Mouse (Mus musculus): ENCODE results near the gene Myocos. TPM values are rescaled to one million over a fixed set of nuclear protein-coding genes. Genes with fewer than 3 reads are reported as not detected.

The Myocos gene
- total RNA-seq, 2 experiments from 2014 or later, result not detected

DNA sequence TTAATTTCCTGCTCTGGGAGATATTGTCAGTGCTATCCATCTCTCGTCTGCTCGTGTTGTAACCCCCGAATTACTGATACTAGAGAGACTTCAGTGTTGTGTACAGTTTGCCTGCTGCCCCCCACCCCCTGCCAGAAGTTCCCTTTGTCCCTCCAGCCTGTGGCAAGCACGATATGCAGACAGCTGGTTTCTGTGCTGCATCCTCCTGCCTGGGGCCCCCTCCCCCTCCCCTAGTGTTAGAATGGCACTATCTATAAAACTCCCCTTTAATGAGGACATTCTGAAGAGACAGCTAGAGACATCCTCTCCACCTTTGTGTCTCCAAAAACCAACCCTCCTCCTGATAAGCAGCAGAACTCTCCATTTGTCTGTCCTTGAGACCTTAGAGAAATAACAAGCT, 34.1 kb downstream of the Myocos start:
- no peak for DNase-seq
- intact Hi-C loops (cut with DNase I), result no loop called here

DNA sequence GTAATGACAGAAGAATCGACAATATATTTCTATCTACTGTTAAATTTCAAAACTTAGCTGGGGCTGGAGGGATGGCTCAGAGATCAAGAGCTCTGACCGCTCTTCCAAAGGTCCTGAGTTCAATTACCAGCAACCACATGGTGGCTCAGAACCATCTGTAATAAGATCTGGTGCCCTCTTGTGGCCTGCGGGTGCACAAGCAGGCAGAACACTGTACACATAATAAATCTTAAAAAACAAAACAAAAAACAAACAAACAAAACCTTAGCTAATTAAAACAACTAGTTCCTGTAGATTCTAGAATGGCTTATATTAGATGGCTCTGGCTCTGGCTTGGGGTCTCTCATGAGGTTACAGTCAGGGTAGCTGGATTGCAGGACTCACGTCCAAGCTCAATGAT, 37.5 kb downstream of the Myocos start:
- intact Hi-C loops (cut with DNase I), result no loop called here

GRCm38 (mm10) chr1:162615511-162615910, 42.5 kb downstream of the Myocos start:
- intact Hi-C loops (cut with DNase I), result no loop called here
- DNase-seq, result no peak

More for the DNA sequence above, 37.5 kb downstream of the Myocos start:
- DNase-seq, result no peak

GRCm38 (mm10) chr1:162611191-162611590, 46.8 kb downstream of the Myocos start:
- no peak for DNase-seq
- intact Hi-C loops (cut with DNase I), result no loop called here

GRCm38 (mm10) chr1:162609633-162610250, 48.3 kb downstream of the Myocos start:
- no peak for DNase-seq
- intact Hi-C loops (cut with DNase I), result no loop called here

- DNase-seq, result no peak
- intact Hi-C loops (cut with DNase I), result no loop called here
Measured at GRCm38 (mm10) chr1:162608127-162608526, 49.9 kb downstream of the Myocos start.

DNA sequence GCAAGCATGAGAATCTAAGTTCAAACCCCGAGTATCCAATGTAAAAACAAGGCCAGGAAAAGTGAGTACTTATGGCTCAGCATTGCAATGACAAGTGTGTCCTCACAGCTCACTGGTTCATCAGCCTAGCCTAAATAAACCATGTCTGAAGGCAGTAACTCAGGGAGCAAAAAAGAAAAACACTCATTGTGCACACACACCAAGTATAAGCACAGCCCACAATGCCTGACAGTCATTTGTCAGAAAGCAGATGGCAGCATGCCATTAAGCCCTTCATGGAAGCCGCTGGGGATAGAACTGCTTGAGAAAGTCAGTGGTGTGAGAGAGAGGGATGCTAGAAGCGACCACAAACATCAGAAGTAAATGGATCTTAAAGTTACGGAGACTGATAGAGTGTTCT, 56.7 kb downstream of the Myocos start:
- intact Hi-C loops (cut with DNase I), result no loop called here
- DNase-seq, result no peak

- no peak for DNase-seq
- intact Hi-C loops (cut with DNase I), result loop anchor here (5.0 kb wide), 1 partner anchor 48 kb away; no protein-coding TSS in a partner anchor
Measured at GRCm38 (mm10) chr1:162599617-162600016, 58.4 kb downstream of the Myocos start.

- intact Hi-C loops (cut with DNase I), result loop anchor here (5.0 kb wide), 1 partner anchor 50 kb away; no protein-coding TSS in a partner anchor
- no peak for DNase-seq
Measured at GRCm38 (mm10) chr1:162597379-162598102, 60.5 kb downstream of the Myocos start.

Small RNA genes lying within 50 kb of the gene (microRNA-seq; reads per million reads assigned to microRNA genes)
- gene Gm27616, result 0 reads per million in 2 experiments

Other genes with a start within 250 kb of the Myocos start
- 1 to 10 TPM; 5.3 to 8.6 TPM for gene Dnm3, start 180.2 kb downstream of the Myocos start, total RNA-seq (2021)
- 1 to 10 TPM; 5.9 to 9.6 TPM for gene Mettl13, start 109.7 kb downstream of the Myocos start, total RNA-seq (2021)
- 10 to 100 TPM; 13.9 to 15.3 TPM for gene Vamp4, start 87.7 kb downstream of the Myocos start, total RNA-seq (2021)
- gene Myoc, start 19.1 kb downstream of the Myocos start, total RNA-seq (2021), result 10 to 100 TPM; 23.4 to 24.2 TPM
- gene Prrc2c, start 82.3 kb upstream of the Myocos start, total RNA-seq (2021), result 10 to 100 TPM; 43.9 to 55.3 TPM
- under 1 TPM; 0.12 to 0.41 TPM for gene Fmo4, start 155.8 kb upstream of the Myocos start, total RNA-seq (2021)
- gene Fmo1, start 208.4 kb upstream of the Myocos start, total RNA-seq (2021), result 10 to 100 TPM; 13.1 to 17.0 TPM
- 10 to 100 TPM; 13.4 to 15.1 TPM for gene Fmo2, start 240.5 kb upstream of the Myocos start, total RNA-seq (2021)